Mouse (Mus musculus) MEL (cell line): Measurements from ENCODE around the gene Tex44. TPM values are rescaled to one million over a fixed set of nuclear protein-coding genes. Genes with fewer than 3 reads are reported as not detected.

Source experiments
- DNase-seq: peaks from one replicate; pipeline ENCODE4 v3.0.0; 2011; ENCODE audit warnings: low read depth, low spot score
- H3K27ac ChIP-seq: 2 replicates; pipeline ENCODE4 v1.5.1; 2012; ENCODE audit warnings: low read depth, mild to moderate bottlenecking, control low read depth, low read length, moderate library complexity; ENCODE audit not compliant: control insufficient read depth
- H3K27me3 ChIP-seq, 2 experiments: fragments of 150-350 bp in 1 of 2; sonication (generic) in 1 of 2; 2 replicates each; pipeline ENCODE4 v1.6.1; 2012; ENCODE audit warnings: low read length in 2 of 2, mild to moderate bottlenecking in 2 of 2, improper control_type of control experiment in 1 of 2, moderate library complexity in 1 of 2; ENCODE audit not compliant: insufficient read depth in 2 of 2, control insufficient read depth in 1 of 2
- H3K36me3 ChIP-seq, 2 experiments: 2 replicates each; pipeline ENCODE4 v1.6.1; 2012 to 2014; ENCODE audit warnings: low read length in 2 of 2, improper control_type of control experiment in 1 of 2, inconsistent platforms in 1 of 2, mild to moderate bottlenecking in 1 of 2; ENCODE audit not compliant: insufficient read depth in 2 of 2, control insufficient read depth in 1 of 2
- H3K4me1 ChIP-seq, 2 experiments: fragments of 150-350 bp in 1 of 2; sonication (generic) in 1 of 2; 2 replicates each; pipeline ENCODE4 v1.6.1; 2012; ENCODE audit warnings: low read length in 2 of 2, improper control_type of control experiment in 1 of 2, mild to moderate bottlenecking in 1 of 2; ENCODE audit not compliant: insufficient read depth in 2 of 2, control insufficient read depth in 1 of 2
- H3K4me3 ChIP-seq, 2 experiments: fragments of 150-350 bp in 1 of 2; sonication (generic) in 1 of 2; 2 replicates each; pipeline ENCODE4 v1.5.1; 2012; ENCODE audit warnings: low read depth in 2 of 2, low read length in 2 of 2, mild to moderate bottlenecking in 2 of 2, moderate library complexity in 2 of 2, control low read depth in 1 of 2, improper control_type of control experiment in 1 of 2; ENCODE audit not compliant: control insufficient read depth in 1 of 2, insufficient read depth in 1 of 2
- H3K79me2 ChIP-seq: 2 replicates; pipeline ENCODE4 v1.6.1; 2012; ENCODE audit warnings: mild to moderate bottlenecking, low read length, moderate library complexity; ENCODE audit not compliant: control insufficient read depth, poor library complexity, insufficient read depth
- H3K9ac ChIP-seq: 2 replicates; pipeline ENCODE4 v1.6.1; 2012; ENCODE audit warnings: low read depth, mild to moderate bottlenecking, control low read depth, low read length, moderate library complexity; ENCODE audit not compliant: control insufficient read depth, poor library complexity, severe bottlenecking
- H3K9me3 ChIP-seq: fragments of 150-350 bp; sonication (generic); replicated peaks from 2 replicates; pipeline ENCODE4 v1.6.1; 2012; ENCODE audit warnings: mild to moderate bottlenecking, low read length, improper control_type of control experiment, moderate library complexity; ENCODE audit not compliant: insufficient read depth
- CHD1 ChIP-seq: IDR thresholded peaks from 2 replicates; pipeline ENCODE4 v1.6.1; 2012; ENCODE audit warnings: low read depth, mild to moderate bottlenecking, inconsistent platforms, low read length, improper control_type of control experiment
- CTCF ChIP-seq, 3 experiments: IDR thresholded peaks in 2 of 3; conservative IDR thresholded peaks in 1 of 3; 2 replicates each; pipeline ENCODE4 v1.5.1; 2011 to 2012; ENCODE audit warnings: low read length in 3 of 3, low read depth in 2 of 3, mild to moderate bottlenecking in 2 of 3, improper control_type of control experiment in 1 of 3, inconsistent platforms in 1 of 3, mixed read lengths in 1 of 3, moderate library complexity in 1 of 3; ENCODE audit not compliant: control insufficient read depth in 1 of 3, insufficient read depth in 1 of 3, poor library complexity in 1 of 3, severe bottlenecking in 1 of 3
- E2F4 ChIP-seq: IDR thresholded peaks from 2 replicates; pipeline ENCODE4 v1.6.1; 2011; ENCODE audit warnings: low read depth, low read length, improper control_type of control experiment, borderline replicate concordance
- ETS1 ChIP-seq: IDR thresholded peaks from 2 replicates; pipeline ENCODE4 v1.6.1; 2012; ENCODE audit warnings: low read depth, mild to moderate bottlenecking, inconsistent platforms, low read length, improper control_type of control experiment, moderate library complexity
- GATA1 ChIP-seq: IDR thresholded peaks from 2 replicates; pipeline ENCODE4 v1.6.1; 2011; ENCODE audit warnings: low read depth, low read length, improper control_type of control experiment
- JUND ChIP-seq: IDR thresholded peaks from 2 replicates; pipeline ENCODE4 v1.6.1; 2011; ENCODE audit warnings: low read depth, mild to moderate bottlenecking, improper control_type of control experiment, low read length
- KAT2A ChIP-seq: conservative IDR thresholded peaks from 2 replicates; pipeline ENCODE4 v1.6.1; 2012; ENCODE audit warnings: low read depth, low read length, improper control_type of control experiment, inconsistent platforms
- MAX ChIP-seq: IDR thresholded peaks from 2 replicates; pipeline ENCODE4 v1.6.1; 2011; ENCODE audit warnings: low read length, improper control_type of control experiment
- MAZ ChIP-seq: IDR thresholded peaks from 2 replicates; pipeline ENCODE4 v1.6.1; 2012; ENCODE audit warnings: low read depth, mild to moderate bottlenecking, inconsistent platforms, low read length, improper control_type of control experiment
- MEF2A ChIP-seq: IDR thresholded peaks from 2 replicates; pipeline ENCODE4 v1.6.1; 2014; ENCODE audit warnings: low read depth, mild to moderate bottlenecking, inconsistent platforms, low read length, improper control_type of control experiment; ENCODE audit not compliant: poor library complexity, insufficient replicate concordance, severe bottlenecking; ENCODE audit errors: extremely low read depth
- MXI1 ChIP-seq: IDR thresholded peaks from 2 replicates; pipeline ENCODE4 v1.6.1; 2011; ENCODE audit warnings: mild to moderate bottlenecking, low read depth, low read length, improper control_type of control experiment
- NELFE ChIP-seq: IDR thresholded peaks from 2 replicates; pipeline ENCODE4 v1.6.1; 2011; ENCODE audit warnings: low read depth, low read length, improper control_type of control experiment
- NRF1 ChIP-seq: IDR thresholded peaks from 2 replicates; pipeline ENCODE4 v1.6.1; 2014; ENCODE audit warnings: low read depth, mild to moderate bottlenecking, inconsistent platforms, low read length, improper control_type of control experiment, moderate library complexity; ENCODE audit not compliant: poor library complexity, insufficient read depth, severe bottlenecking
- POLR2A ChIP-seq, 2 experiments: IDR thresholded peaks; 2 replicates each; pipeline ENCODE4 v1.6.1; 2011 to 2012; ENCODE audit warnings: low read length in 2 of 2, mild to moderate bottlenecking in 2 of 2, control low read depth in 1 of 2, improper control_type of control experiment in 1 of 2, low read depth in 1 of 2, moderate library complexity in 1 of 2; ENCODE audit not compliant: control insufficient read depth in 1 of 2, insufficient read depth in 1 of 2, poor library complexity in 1 of 2
- POLR2AphosphoS2 ChIP-seq: IDR thresholded peaks from 2 replicates; pipeline ENCODE4 v1.6.1; 2011; ENCODE audit warnings: low read length, improper control_type of control experiment
- RCOR1 ChIP-seq: IDR thresholded peaks from 2 replicates; pipeline ENCODE4 v1.6.1; 2012; ENCODE audit warnings: low read depth, mild to moderate bottlenecking, inconsistent platforms, low read length, improper control_type of control experiment
- SMC3 ChIP-seq: IDR thresholded peaks from 2 replicates; pipeline ENCODE4 v1.6.1; 2011; ENCODE audit warnings: low read depth, low read length, improper control_type of control experiment
- TAL1 ChIP-seq: IDR thresholded peaks from 2 replicates; pipeline ENCODE4 v1.6.1; 2012; ENCODE audit warnings: mild to moderate bottlenecking, inconsistent platforms, low read length, moderate library complexity, mixed read lengths
- TCF12 ChIP-seq: IDR thresholded peaks from 2 replicates; pipeline ENCODE4 v1.6.1; 2014; ENCODE audit warnings: low read depth, mild to moderate bottlenecking, inconsistent platforms, low read length, improper control_type of control experiment, moderate library complexity
- UBTF ChIP-seq: IDR thresholded peaks from 2 replicates; pipeline ENCODE4 v1.6.1; 2012; ENCODE audit warnings: low read depth, mild to moderate bottlenecking, inconsistent platforms, low read length, improper control_type of control experiment, moderate library complexity, borderline replicate concordance; ENCODE audit not compliant: insufficient read depth
- USF2 ChIP-seq, 2 experiments: IDR thresholded peaks; 2 replicates each; pipeline ENCODE4 v1.6.1; 2011 to 2012; ENCODE audit warnings: improper control_type of control experiment in 2 of 2, low read length in 2 of 2, borderline replicate concordance in 1 of 2, inconsistent platforms in 1 of 2, low read depth in 1 of 2, mild to moderate bottlenecking in 1 of 2; ENCODE audit not compliant: insufficient read depth in 1 of 2
- ZMIZ1 ChIP-seq: IDR thresholded peaks from 2 replicates; pipeline ENCODE4 v1.6.1; 2012; ENCODE audit warnings: low read depth, mild to moderate bottlenecking, inconsistent platforms, low read length, improper control_type of control experiment, moderate library complexity
- ZNF384 ChIP-seq: IDR thresholded peaks from 2 replicates; pipeline ENCODE4 v1.6.1; 2012; ENCODE audit warnings: low read depth, mild to moderate bottlenecking, inconsistent platforms, low read length, improper control_type of control experiment
- polyA plus RNA-seq, 2 experiments: library from polyadenylated mRNA; stranded (reverse) in 1 of 2; unstranded in 1 of 2; fragments of >175 nt in 1 of 2; fragments of >200 nt in 1 of 2; gene quantifications; 2 replicates each; pipeline versions ENCODE4 v1.2.1 to v1.2.4; 2012; ENCODE audit warnings: low replicate concordance in 2 of 2, low read depth in 1 of 2; ENCODE audit not compliant: insufficient read length in 2 of 2, insufficient read depth in 1 of 2, missing spikeins in 1 of 2
- total RNA-seq: library from RNA; depleted of rRNA; stranded (reverse); fragments of 300-350 nt; gene quantifications from 2 replicates; pipeline ENCODE4 v1.2.3, GENCODE M21; 2012

Tex44 gene
- total and polyA plus RNA-seq, 3 experiments = not detected

GRCm38 (mm10) chr1:86472197-86472952 is 46.2 kb downstream of the Tex44 start:
- Histone ChIP-seq H3K27me3 (no peaks in the 10 kb centered on the region), H3K4me1 (peaks cover 10% of the 10 kb centered on the region in 2 experiments), H3K27ac (peak overlapping the region; percentile 82), H3K79me2 (peaks cover 4% of the 10 kb centered on the region; the same call in 1 of the 2 replicates), H3K36me3 (peaks cover 0 to 5% of the 10 kb centered on the region in 2 experiments; a peak in 2 of 4 replicates), H3K9ac (peak overlapping the region; percentile 86), H3K4me3 (peak overlapping the region; percentile 53), H3K9me3 (no peaks in the 10 kb centered on the region)
- TF ChIP-seq SMC3 (no peak), ETS1 (peak; percentile 27; the same call in 1 of the 2 replicates), NELFE (peak; percentile 22), JUND (no peak), NRF1 (no peak), USF2 (IDR thresholded peaks at IDR 0.05; ENCODE audit: borderline replicate concordance in 1 of 2, insufficient read depth in 1 of 2, low read depth in 1 of 2, low read length in 2 of 2) (no peak), E2F4 (no peak), MAX (0 out of 2 replicates have a peak, but pooled peaks have one; percentile 11), CTCF (IDR thresholded peaks at IDR 0.05 in 2 of 3, conservative IDR thresholded peaks at IDR 0.05 in 1 of 3; ENCODE audit: control insufficient read depth in 1 of 3, insufficient read depth in 1 of 3, low read depth in 2 of 3, low read length in 3 of 3, poor library complexity in 1 of 3, severe bottlenecking in 1 of 3) (no peak), POLR2AphosphoS2 (no peak), UBTF (no peak), POLR2A (IDR thresholded peaks at IDR 0.05; ENCODE audit: control insufficient read depth in 1 of 2, insufficient read depth in 1 of 2, low read depth in 1 of 2, low read length in 2 of 2, poor library complexity in 1 of 2) (peak; percentile 31 to 43; a peak in 3 of 4 replicates), CHD1 (no peak), ZNF384 (no peak), TCF12 (0 out of 2 replicates have a peak, but pooled peaks have one; percentile 4), ZMIZ1 (no peak), TAL1 (no peak), MXI1 (peak; percentile 42; the same call in 1 of the 2 replicates), RCOR1 (no peak), KAT2A (no peak), MAZ (no peak), GATA1 (no peak), MEF2A (peak; percentile 57; the same call in 1 of the 2 replicates)
- peak; percentile 59 for DNase-seq
